Mouse (Mus musculus): ENCODE measurements around the gene Stag1. TPM values are rescaled to one million over a fixed set of nuclear protein-coding genes. Genes with fewer than 3 reads are reported as not detected.

The Stag1 gene
- polyA plus RNA-seq, 1 experiment from 2014 or later = 50.6 TPM

DNA sequence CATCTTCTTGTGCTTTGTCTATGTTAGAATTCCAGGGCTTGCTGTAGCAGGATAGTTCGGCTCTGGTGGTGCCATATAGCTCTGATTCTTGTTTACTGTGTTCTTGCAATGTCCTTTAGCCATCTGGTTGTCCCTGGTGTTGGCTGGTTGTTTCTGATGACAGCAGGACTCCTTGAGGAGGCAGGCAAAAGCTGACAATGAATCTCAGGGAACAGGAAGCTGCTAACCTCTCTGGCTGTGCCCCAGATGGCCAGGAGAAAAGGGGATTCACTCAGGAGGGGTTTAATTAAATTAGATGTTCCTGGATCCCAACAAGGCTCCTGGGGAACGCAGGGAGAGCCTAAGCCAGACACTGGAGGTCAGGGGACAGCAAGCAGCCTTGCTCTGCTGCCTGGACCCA is 344.4 kb downstream of the Stag1 start:
- Histone ChIP-seq H3K4me3 (ENCODE audit: low read depth, low read length) (no peak overlapping the region), H3K4me1 (ENCODE audit: control insufficient read depth, insufficient read depth, low read length) (no peaks in the 10 kb centered on the region), H3K36me3 (ENCODE audit: control insufficient read depth, insufficient read depth, low read length) (no peaks in the 10 kb centered on the region), H3K27me3 (ENCODE audit: control insufficient read depth, insufficient read depth, low read length) (no peaks in the 10 kb centered on the region), H3K9me3 (ENCODE audit: control insufficient read depth, low read length) (no peaks in the 10 kb centered on the region), H3K4me2 (ENCODE audit: low read depth) (no peak overlapping the region), H3K27ac (ENCODE audit: low read depth, low read length) (no peak overlapping the region), H3K9ac (ENCODE audit: low read length) (no peak overlapping the region)
- WGBS = 58% methylated on average over 2 of the region's 2 CpGs
- DNase-seq (ENCODE audit: low spot score) = no peak
- no peak for ATAC-seq (ENCODE audit: insufficient read depth, low FRiP score, low TSS enrichment)

GRCm38 (mm10) chr9:100944677-100945365 is 347.2 kb downstream of the Stag1 start:
- no peak for ATAC-seq (ENCODE audit: insufficient read depth, low FRiP score, low TSS enrichment)
- no peak overlapping the region for H3K27ac ChIP-seq (ENCODE audit: low read depth, low read length)
- H3K4me2 ChIP-seq (ENCODE audit: low read depth) = no peak overlapping the region
- H3K4me1 ChIP-seq (ENCODE audit: control insufficient read depth, insufficient read depth, low read length) = no peaks in the 10 kb centered on the region
- WGBS = 94% methylated on average over 5 of the region's 5 CpGs
- H3K27me3 ChIP-seq (ENCODE audit: control insufficient read depth, insufficient read depth, low read length) = no peaks in the 10 kb centered on the region
- no peak overlapping the region for H3K9ac ChIP-seq (ENCODE audit: low read length)
- no peak overlapping the region for H3K4me3 ChIP-seq (ENCODE audit: low read depth, low read length)
- no peaks in the 10 kb centered on the region for H3K36me3 ChIP-seq (ENCODE audit: control insufficient read depth, insufficient read depth, low read length)
- no peak for DNase-seq (ENCODE audit: low spot score)
- no peaks in the 10 kb centered on the region for H3K9me3 ChIP-seq (ENCODE audit: control insufficient read depth, low read length)

- Histone ChIP-seq H3K4me3 (ENCODE audit: low read depth, low read length) (no peak overlapping the region), H3K4me1 (ENCODE audit: control insufficient read depth, insufficient read depth, low read length) (no peaks in the 10 kb centered on the region), H3K27ac (ENCODE audit: low read depth, low read length) (no peak overlapping the region), H3K9me3 (ENCODE audit: control insufficient read depth, low read length) (no peaks in the 10 kb centered on the region), H3K4me2 (ENCODE audit: low read depth) (no peak overlapping the region), H3K36me3 (ENCODE audit: control insufficient read depth, insufficient read depth, low read length) (peaks cover 2% of the 10 kb centered on the region; the same call in 1 of the 2 replicates), H3K9ac (ENCODE audit: low read length) (no peak overlapping the region), H3K27me3 (ENCODE audit: control insufficient read depth, insufficient read depth, low read length) (no peaks in the 10 kb centered on the region)
- no peak for DNase-seq (ENCODE audit: low spot score)
- ATAC-seq (ENCODE audit: insufficient read depth, low FRiP score, low TSS enrichment) = no peak
- WGBS = 70% methylated on average over 4 of the region's 4 CpGs
Measured at GRCm38 (mm10) chr9:100951481-100951880, 353.9 kb downstream of the Stag1 start.

DNA sequence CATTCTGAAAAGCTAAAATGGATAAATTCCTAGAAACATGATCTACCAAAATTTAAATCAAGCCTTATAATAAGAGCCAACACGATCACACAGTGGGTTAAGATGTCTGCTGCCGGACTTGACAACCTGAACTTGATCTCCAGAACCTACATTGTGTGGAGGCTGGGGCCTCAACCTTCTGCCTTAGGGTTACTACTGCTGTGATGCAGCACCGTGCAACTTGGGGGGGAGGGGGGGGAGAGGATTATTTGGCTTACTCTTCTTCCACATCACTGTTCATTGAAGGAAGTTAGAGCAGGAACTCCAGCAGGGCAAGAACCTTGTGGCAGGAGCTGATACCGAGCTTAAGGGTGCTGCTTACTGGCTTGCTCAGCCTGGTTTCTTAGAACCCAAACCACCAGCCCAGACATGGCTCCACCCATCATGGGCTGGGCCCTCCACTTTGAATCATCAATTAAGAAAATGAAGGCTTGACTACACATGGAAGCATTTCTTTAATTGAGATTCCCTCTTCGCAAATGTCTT is 365.4 kb downstream of the Stag1 start:
- no peak overlapping the region for H3K4me3 ChIP-seq (ENCODE audit: low read depth, low read length)
- DNase-seq (ENCODE audit: low spot score) (no peak), ATAC-seq (ENCODE audit: insufficient read depth, low FRiP score, low TSS enrichment) (no peak)
- no peaks in the 10 kb centered on the region for H3K36me3 ChIP-seq (ENCODE audit: control insufficient read depth, insufficient read depth, low read length)
- no peaks in the 10 kb centered on the region for H3K4me1 ChIP-seq (ENCODE audit: control insufficient read depth, insufficient read depth, low read length)
- H3K9me3 ChIP-seq (ENCODE audit: control insufficient read depth, low read length) = no peaks in the 10 kb centered on the region
- no peak overlapping the region for H3K9ac ChIP-seq (ENCODE audit: low read length)
- WGBS = 77% methylated on average over 5 of the region's 5 CpGs
- no peak overlapping the region for H3K27ac ChIP-seq (ENCODE audit: low read depth, low read length)
- H3K27me3 ChIP-seq (ENCODE audit: control insufficient read depth, insufficient read depth, low read length) = no peaks in the 10 kb centered on the region
- H3K4me2 ChIP-seq (ENCODE audit: low read depth) = no peak overlapping the region

DNA sequence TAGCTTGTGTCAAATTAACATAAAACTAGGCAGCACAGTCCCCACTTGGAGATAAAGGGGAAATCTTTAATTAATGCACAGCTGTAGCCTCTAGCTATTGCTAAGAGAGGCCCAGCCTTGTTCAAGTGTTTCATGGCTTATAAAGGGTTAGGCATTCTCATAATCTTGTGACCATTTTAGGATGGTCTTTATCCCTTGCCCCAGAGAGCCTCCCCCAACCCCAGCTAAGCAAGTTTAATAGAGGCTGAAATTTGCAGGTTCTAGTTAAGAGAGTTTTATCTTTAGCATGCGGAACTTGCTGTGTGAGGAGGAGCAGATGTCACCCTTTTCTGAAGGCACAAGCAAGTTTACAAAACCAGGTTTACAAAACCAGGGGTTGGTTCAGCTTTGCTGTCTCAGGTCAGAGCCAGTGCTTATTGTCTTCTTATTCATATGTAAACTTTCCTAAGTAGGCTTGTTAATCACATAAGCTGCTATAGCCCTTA is 365.9 kb downstream of the Stag1 start:
- Histone ChIP-seq H3K4me2 (ENCODE audit: low read depth) (no peak overlapping the region), H3K36me3 (ENCODE audit: control insufficient read depth, insufficient read depth, low read length) (no peaks in the 10 kb centered on the region), H3K27ac (ENCODE audit: low read depth, low read length) (no peak overlapping the region), H3K4me1 (ENCODE audit: control insufficient read depth, insufficient read depth, low read length) (no peaks in the 10 kb centered on the region), H3K4me3 (ENCODE audit: low read depth, low read length) (no peak overlapping the region), H3K9ac (ENCODE audit: low read length) (no peak overlapping the region), H3K27me3 (ENCODE audit: control insufficient read depth, insufficient read depth, low read length) (no peaks in the 10 kb centered on the region), H3K9me3 (ENCODE audit: control insufficient read depth, low read length) (no peaks in the 10 kb centered on the region)
- DNase-seq (ENCODE audit: low spot score) = no peak
- WGBS = 94% methylated on average over 1 of the region's 1 CpGs
- ATAC-seq (ENCODE audit: insufficient read depth, low FRiP score, low TSS enrichment) = no peak

GRCm38 (mm10) chr9:100964106-100964505 is 366.5 kb downstream of the Stag1 start:
- Histone ChIP-seq H3K36me3 (ENCODE audit: control insufficient read depth, insufficient read depth, low read length) (no peaks in the 10 kb centered on the region), H3K4me3 (ENCODE audit: low read depth, low read length) (no peak overlapping the region), H3K4me1 (ENCODE audit: control insufficient read depth, insufficient read depth, low read length) (no peaks in the 10 kb centered on the region), H3K4me2 (ENCODE audit: low read depth) (no peak overlapping the region), H3K27me3 (ENCODE audit: control insufficient read depth, insufficient read depth, low read length) (no peaks in the 10 kb centered on the region), H3K27ac (ENCODE audit: low read depth, low read length) (no peak overlapping the region), H3K9me3 (ENCODE audit: control insufficient read depth, low read length) (no peaks in the 10 kb centered on the region), H3K9ac (ENCODE audit: low read length) (no peak overlapping the region)
- no peak for ATAC-seq (ENCODE audit: insufficient read depth, low FRiP score, low TSS enrichment)
- 83% methylated on average over 4 of the region's 4 CpGs for WGBS
- no peak for DNase-seq (ENCODE audit: low spot score)

- H3K9ac ChIP-seq (ENCODE audit: low read length) = no peak overlapping the region
- no peak for DNase-seq (ENCODE audit: low spot score)
- H3K4me1 ChIP-seq (ENCODE audit: control insufficient read depth, insufficient read depth, low read length) = no peaks in the 10 kb centered on the region
- WGBS = 88% methylated on average over 2 of the region's 2 CpGs
- no peaks in the 10 kb centered on the region for H3K27me3 ChIP-seq (ENCODE audit: control insufficient read depth, insufficient read depth, low read length)
- no peaks in the 10 kb centered on the region for H3K36me3 ChIP-seq (ENCODE audit: control insufficient read depth, insufficient read depth, low read length)
- ATAC-seq (ENCODE audit: insufficient read depth, low FRiP score, low TSS enrichment) = no peak
- H3K9me3 ChIP-seq (ENCODE audit: control insufficient read depth, low read length) = no peaks in the 10 kb centered on the region
- H3K4me2 ChIP-seq (ENCODE audit: low read depth) = no peak overlapping the region
- H3K4me3 ChIP-seq (ENCODE audit: low read depth, low read length) = no peak overlapping the region
- no peak overlapping the region for H3K27ac ChIP-seq (ENCODE audit: low read depth, low read length)
Measured at GRCm38 (mm10) chr9:100969461-100969860, 371.9 kb downstream of the Stag1 start.

GRCm38 (mm10) chr9:100978666-100979065 is 381.1 kb downstream of the Stag1 start:
- DNase-seq (ENCODE audit: low spot score) (no peak), ATAC-seq (ENCODE audit: insufficient read depth, low FRiP score, low TSS enrichment) (no peak)
- Histone ChIP-seq H3K27ac (ENCODE audit: low read depth, low read length) (no peak overlapping the region), H3K9ac (ENCODE audit: low read length) (no peak overlapping the region), H3K9me3 (ENCODE audit: control insufficient read depth, low read length) (no peaks in the 10 kb centered on the region), H3K27me3 (ENCODE audit: control insufficient read depth, insufficient read depth, low read length) (no peaks in the 10 kb centered on the region), H3K4me1 (ENCODE audit: control insufficient read depth, insufficient read depth, low read length) (no peaks in the 10 kb centered on the region), H3K4me2 (ENCODE audit: low read depth) (no peak overlapping the region), H3K4me3 (ENCODE audit: low read depth, low read length) (no peak overlapping the region), H3K36me3 (ENCODE audit: control insufficient read depth, insufficient read depth, low read length) (no peaks in the 10 kb centered on the region)
- WGBS = 93% methylated on average over 5 of the region's 5 CpGs

DNA sequence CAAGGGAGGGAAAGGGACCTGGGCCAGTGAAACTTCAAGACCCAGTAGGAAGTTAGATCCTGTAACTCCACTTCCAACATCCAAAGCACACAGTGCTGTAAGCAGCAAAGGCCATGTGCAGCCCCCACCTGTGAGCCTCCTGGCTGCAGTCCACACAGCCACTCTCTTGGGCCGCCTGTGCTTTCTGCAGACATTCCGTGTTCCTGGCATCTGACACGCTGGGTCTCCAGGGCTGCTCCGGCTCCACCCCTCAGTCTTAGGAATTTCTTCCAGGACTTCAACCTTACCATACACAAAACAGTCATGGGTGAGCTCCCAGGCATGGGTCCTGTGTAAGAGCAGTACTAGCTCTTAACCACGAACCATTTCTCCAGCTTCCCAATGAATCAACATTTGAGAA is 381.7 kb downstream of the Stag1 start:
- no peak overlapping the region for H3K4me3 ChIP-seq (ENCODE audit: low read depth, low read length)
- ATAC-seq (ENCODE audit: insufficient read depth, low FRiP score, low TSS enrichment) = no peak
- no peak for DNase-seq (ENCODE audit: low spot score)

More for the DNA sequence above, 381.7 kb downstream of the Stag1 start:
- Histone ChIP-seq H3K27ac (ENCODE audit: low read depth, low read length) (no peak overlapping the region), H3K4me2 (ENCODE audit: low read depth) (no peak overlapping the region), H3K9ac (ENCODE audit: low read length) (no peak overlapping the region), H3K27me3 (ENCODE audit: control insufficient read depth, insufficient read depth, low read length) (no peaks in the 10 kb centered on the region), H3K36me3 (ENCODE audit: control insufficient read depth, insufficient read depth, low read length) (no peaks in the 10 kb centered on the region), H3K4me1 (ENCODE audit: control insufficient read depth, insufficient read depth, low read length) (no peaks in the 10 kb centered on the region), H3K9me3 (ENCODE audit: control insufficient read depth, low read length) (no peaks in the 10 kb centered on the region)
- WGBS = 82% methylated on average over 5 of the region's 5 CpGs

All from neural tube, embryonic 11.5 days (tissue).